Mouse (Mus musculus): ENCODE results near the gene Jmjd8.

Gene Jmjd8

GRCm38 (mm10) chr17:25832436-25833290 lies 4.0 kb downstream of the Jmjd8 start:
- DNase-seq (ENCODE audit: low spot score) = peak; percentile 97

- DNase-seq (ENCODE audit: low spot score) = peak; percentile 64
Observed at GRCm38 (mm10) chr17:25833291-25833663, 4.6 kb downstream of the Jmjd8 start, which contains the start of gene Stub1. Gene Stub1 (minus strand): TSS chr17:25833404.

- DNase-seq (ENCODE audit: low spot score) = no peak
Observed at GRCm38 (mm10) chr17:25833961-25834594, 5.4 kb downstream of the Jmjd8 start.

- DNase-seq (ENCODE audit: low spot score) = no peak
Observed at GRCm38 (mm10) chr17:25834595-25835222, 6.0 kb downstream of the Jmjd8 start.

GRCm38 (mm10) chr17:25835301-25835700 lies 6.6 kb downstream of the Jmjd8 start:
- DNase-seq (ENCODE audit: low spot score) = no peak

- no peak for DNase-seq (ENCODE audit: low spot score)
Observed at GRCm38 (mm10) chr17:25835816-25836215, 7.1 kb downstream of the Jmjd8 start.

- no peak for DNase-seq (ENCODE audit: low spot score)
Observed at GRCm38 (mm10) chr17:25836397-25837075, 7.9 kb downstream of the Jmjd8 start.

GRCm38 (mm10) chr17:25837076-25837410 lies 8.4 kb downstream of the Jmjd8 start, which contains the start of gene Rhbdl1:
Gene Rhbdl1 (minus strand): TSS chr17:25837295.
- DNase-seq (ENCODE audit: low spot score) = no peak

- no peak for DNase-seq (ENCODE audit: low spot score)
Observed at GRCm38 (mm10) chr17:25837533-25837932, 8.9 kb downstream of the Jmjd8 start.

GRCm38 (mm10) chr17:25838904-25839303 lies 10.2 kb downstream of the Jmjd8 start:
- no peak for DNase-seq (ENCODE audit: low spot score)

- no peak for DNase-seq (ENCODE audit: low spot score)
Observed at GRCm38 (mm10) chr17:25839455-25840235, 11.0 kb downstream of the Jmjd8 start.

GRCm38 (mm10) chr17:25840519-25840918 lies 11.9 kb downstream of the Jmjd8 start:
- no peak for DNase-seq (ENCODE audit: low spot score)

- DNase-seq (ENCODE audit: low spot score) = no peak
Observed at GRCm38 (mm10) chr17:25841117-25841880, 12.6 kb downstream of the Jmjd8 start, which contains the start of gene Gm20683. Gene Gm20683 (minus strand): TSS chr17:25841763.

- DNase-seq (ENCODE audit: low spot score) = no peak
Observed at GRCm38 (mm10) chr17:25842509-25842908, 13.8 kb downstream of the Jmjd8 start.

- no peak for DNase-seq (ENCODE audit: low spot score)
Observed at GRCm38 (mm10) chr17:25843122-25843521, 14.5 kb downstream of the Jmjd8 start.

- no peak for DNase-seq (ENCODE audit: low spot score)
Observed at GRCm38 (mm10) chr17:25843636-25844395, 15.1 kb downstream of the Jmjd8 start.

- DNase-seq (ENCODE audit: low spot score) = peak; percentile 85
Observed at GRCm38 (mm10) chr17:25844396-25844901, 15.8 kb downstream of the Jmjd8 start, which contains the start of gene Rhot2. Gene Rhot2 (minus strand): TSS chr17:25844851.

- DNase-seq (ENCODE audit: low spot score) = no peak
Observed at GRCm38 (mm10) chr17:25860229-25860628, 31.6 kb downstream of the Jmjd8 start.

GRCm38 (mm10) chr17:25860832-25861703 lies 32.4 kb downstream of the Jmjd8 start, which contains the start of gene Wdr90:
Gene Wdr90 (minus strand): TSS chr17:25861501.
- DNase-seq (ENCODE audit: low spot score) = peak; percentile 62
